Mouse (Mus musculus): ENCODE measurements around the gene Cenpx. TPM values are rescaled to one million over a fixed set of nuclear protein-coding genes. Genes with fewer than 3 reads are reported as not detected.
A peak's percentile ranks its signal among the peaks of the same experiment; 100 is the strongest.
"Not testable (repeated sequence)": the region's sequence is repeated elsewhere in the genome, so short reads cannot be mapped to it uniquely, and the experiment has no call there.

Cenpx gene
- 10 to 100 TPM; 33.2 to 42.8 (median 39.6) TPM for total RNA-seq (2022)

DNA sequence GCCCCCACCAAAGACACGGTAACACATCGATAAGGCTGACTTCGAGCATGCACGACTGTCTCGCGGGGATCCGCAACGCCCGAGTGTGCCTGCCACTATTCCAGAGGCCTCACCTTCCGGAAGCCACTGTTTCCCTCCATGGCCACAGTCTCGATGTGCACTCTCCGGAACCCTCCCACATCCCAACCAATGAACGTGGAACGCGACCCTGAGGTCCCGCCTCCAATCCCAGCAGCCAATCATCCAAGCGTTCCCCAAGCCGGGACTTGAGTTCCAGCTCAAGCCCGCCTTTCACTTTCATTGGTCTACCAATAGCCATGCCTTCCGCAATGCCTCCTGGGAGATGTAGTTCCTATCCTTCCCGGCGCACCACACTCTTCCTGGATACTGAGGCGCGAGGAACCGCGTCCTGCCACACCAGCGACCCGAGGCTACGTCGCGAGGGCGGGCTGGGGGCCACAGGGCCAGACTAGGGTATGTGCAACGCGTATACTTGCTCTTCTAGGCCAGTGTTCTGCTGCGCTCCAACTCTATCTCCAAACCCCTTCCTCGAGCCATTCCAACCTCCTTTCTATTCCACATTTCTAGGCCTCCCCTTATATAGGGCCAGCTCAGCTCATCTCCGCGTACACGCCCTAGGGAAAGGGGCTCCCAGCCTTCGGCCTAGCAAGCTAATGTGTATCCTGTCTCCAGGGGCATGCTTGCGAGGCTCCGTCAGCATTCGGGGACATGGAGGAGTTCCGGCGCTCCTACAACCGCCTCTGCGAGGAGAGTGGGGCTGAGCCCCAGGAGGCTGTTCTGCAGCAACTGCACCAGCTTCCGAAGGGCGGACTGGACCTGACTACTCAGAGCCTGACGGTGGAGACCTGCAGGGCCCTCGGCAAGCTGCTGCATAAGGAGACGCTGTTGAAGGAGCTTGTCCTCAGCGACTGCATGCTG is at the start of gene Cenpx, which contains the start of gene Lrrc45:
TSS of gene Cenpx (minus strand) at position 159 of the 939 bp plus-strand sequence.
TSS of gene Lrrc45 (plus strand) at position 346 of the 939 bp plus-strand sequence.
- DNase-seq (ENCODE audit: low spot score), result peak; percentile 98

DNA sequence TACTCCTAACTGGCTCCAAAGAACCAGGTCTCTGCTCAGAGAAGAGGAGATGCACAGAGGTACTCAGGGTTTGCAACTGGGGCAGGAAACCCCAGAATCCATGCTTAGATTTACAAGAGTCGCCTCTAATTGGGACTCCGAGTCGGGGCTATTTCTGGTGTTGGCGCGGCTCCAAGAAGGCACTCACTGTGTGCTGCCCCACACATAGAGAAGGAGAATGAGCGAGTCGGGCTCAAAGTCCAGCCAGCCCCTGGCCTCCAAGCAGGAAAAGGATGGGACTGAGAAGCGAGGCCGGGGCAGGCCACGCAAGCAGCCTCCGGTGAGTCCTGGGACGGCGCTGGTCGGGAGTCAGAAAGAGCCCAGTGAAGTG is 49.1 kb upstream of the Cenpx start, which contains the start of gene Hmga1b:
TSS of gene Hmga1b (plus strand) at position 123 of the 370 bp plus-strand sequence.
- not testable (repeated sequence) for DNase-seq (ENCODE audit: low spot score)

DNA sequence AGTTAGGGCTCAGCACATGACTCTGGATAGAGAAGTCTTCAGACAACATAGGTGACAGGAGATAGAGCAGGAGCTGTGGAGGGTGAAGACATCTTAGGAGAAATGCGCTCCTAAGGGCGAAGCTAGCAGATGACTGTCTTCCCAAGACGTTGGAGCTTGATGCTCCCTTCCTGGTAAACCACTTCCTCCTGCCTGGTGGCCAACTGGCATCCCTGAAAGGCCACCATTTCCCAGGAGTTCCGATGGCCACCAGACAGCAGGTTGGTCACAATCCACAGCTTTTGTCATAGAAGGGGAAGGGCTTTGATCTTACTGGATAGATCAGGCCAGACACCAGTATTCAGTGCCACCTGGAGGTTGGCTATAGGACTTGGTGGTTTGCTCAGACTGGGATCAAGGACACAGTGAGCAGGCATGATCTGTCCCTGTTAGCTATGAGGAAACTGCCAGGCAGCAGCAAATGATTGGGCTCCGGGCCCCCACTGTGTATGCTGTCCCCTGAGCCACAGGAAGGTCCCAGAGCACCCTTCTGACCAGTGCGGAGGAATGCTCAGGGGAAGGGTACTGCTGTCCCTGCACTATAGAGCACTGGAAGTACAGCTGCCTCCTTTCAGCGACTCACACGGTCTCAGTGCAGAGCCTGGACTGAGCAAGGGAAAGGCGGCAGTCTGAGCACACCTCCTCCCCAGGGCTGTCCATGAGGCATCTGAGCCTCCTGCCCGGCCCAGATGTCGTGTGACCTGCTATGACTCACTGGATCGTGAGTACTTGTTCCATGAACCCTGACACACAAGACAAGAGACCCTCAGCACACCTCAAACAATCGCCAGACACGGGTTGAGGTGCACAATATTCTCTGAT is 48.5 kb upstream of the Cenpx start:
- DNase-seq (ENCODE audit: low spot score), result no peak

DNA sequence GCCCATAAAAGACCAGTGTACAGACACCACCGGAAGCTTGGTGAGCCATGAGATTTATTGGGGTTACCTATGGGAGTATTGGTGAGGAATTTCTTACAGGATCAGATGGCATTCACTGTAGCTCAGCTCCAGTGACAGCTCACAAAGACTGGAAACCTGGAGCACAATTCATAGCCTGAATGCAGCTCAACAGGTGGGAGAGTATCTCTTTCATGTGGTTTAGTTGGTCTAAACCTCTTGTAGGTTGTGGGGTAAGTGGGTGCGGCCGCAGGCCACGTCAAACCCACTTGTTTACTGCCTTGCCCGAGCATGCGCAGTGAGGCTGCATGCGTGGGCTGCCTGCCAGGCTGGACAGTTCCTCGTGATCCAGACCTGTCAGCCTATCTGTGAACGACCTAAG is 46.7 kb upstream of the Cenpx start:
- no peak for DNase-seq (ENCODE audit: low spot score)

DNA sequence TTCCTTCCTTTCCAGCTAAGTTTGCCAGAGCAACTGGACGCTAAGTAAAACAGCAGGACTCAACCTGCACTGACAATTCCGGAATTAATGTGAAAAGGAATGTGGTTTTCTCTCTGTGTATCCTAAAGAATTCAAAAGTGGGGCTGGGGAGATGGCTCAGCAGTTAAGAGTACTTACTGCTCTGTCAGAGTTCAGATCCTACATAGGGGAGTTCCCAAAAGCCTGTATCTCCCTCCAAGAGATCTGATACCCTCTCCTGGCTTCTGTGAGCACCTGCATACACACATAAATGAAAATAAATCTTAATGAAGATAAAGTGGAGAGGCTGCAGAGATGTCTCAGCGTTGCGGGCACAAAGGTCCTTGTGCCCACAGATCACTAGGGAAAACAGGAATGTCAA is 38.1 kb upstream of the Cenpx start:
- no peak for DNase-seq (ENCODE audit: low spot score)

DNA sequence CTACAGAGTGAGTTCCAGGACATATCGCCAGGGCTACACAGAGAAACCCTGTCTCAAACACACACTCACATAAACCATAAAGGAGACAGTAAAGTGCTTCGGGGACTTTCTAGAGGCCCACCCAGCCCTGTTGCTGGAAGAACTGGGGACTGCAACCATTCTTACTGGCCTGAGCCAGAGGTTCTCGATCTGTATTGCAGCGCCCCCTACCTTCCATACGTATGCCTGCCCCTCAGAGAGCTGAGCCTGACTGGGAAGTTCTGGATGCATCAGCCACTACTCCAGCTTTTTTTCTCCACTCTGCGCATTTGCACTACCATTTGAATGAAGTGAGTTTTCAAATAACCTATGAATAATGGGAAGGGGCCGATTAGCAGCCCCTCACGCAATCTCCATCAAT is 35.9 kb upstream of the Cenpx start:
- peak; percentile 33 for DNase-seq (ENCODE audit: low spot score)

DNA sequence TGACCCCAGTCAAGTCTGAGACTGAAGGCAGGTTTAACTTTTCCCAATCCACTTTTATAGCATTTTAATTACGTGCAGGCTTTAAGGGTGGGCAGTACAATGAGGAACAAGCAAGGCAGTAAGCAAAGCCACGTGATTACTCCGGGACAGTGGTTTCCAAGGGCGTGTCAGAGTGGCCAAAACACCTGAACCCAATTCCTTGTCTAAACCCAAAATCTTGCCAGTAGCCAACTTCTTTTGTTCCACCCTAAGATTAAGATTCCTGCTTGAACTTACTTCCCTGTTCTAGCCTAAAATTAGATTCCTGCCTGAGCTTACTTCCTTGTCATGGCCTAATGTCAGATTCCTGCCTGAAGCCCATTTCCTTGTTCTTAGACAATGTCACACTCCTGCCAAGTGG is 34.4 kb upstream of the Cenpx start:
- peak; percentile 40 for DNase-seq (ENCODE audit: low spot score)

DNA sequence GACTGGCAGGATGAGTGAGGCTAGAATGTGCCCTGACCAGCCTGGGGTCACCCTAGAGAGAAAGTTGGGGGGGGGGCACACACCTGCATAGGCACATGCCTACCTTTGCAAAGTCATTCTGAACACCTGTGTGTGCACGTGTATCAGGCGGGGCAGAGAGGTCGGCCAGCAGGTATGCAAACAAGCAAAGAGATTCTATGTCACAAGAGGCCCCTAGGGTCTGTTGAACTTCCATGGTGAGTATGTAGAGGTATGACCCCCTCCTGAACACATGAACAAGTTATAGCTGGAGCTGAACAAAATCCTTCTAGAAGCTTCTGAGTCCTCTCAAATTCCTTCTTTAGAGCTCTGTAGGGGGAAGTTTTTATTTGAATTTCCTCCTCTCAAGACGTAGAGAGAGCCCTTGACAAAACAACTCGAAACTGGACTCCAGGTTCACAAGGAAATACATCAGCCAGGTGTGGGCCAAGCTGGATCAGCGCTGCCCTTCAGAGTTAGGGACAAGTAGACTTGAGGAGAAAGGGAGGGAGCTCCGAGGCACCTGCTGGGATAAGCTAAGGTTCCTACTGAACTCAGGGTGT is 30.7 kb upstream of the Cenpx start:
- DNase-seq (ENCODE audit: low spot score), result no peak

DNA sequence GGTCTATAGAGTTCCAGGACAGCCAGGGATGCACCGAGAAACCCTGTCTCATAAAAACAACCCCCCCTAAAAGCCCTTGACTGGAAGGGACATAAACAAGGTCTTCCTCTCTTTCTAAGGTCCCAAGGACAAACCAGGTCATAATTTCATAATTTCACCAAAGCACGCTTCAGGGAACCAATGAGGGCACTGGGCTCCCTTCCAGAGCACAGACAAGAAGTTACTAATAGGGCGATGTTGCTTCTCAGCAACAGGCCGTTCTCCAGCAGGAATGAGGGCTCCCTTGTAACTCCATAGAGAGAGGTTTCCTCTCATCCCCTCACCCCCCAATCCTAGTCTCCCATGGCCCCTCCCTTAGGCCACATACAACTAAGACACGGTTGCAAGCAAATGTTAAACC is 27.4 kb upstream of the Cenpx start:
- DNase-seq (ENCODE audit: low spot score), result no peak

DNA sequence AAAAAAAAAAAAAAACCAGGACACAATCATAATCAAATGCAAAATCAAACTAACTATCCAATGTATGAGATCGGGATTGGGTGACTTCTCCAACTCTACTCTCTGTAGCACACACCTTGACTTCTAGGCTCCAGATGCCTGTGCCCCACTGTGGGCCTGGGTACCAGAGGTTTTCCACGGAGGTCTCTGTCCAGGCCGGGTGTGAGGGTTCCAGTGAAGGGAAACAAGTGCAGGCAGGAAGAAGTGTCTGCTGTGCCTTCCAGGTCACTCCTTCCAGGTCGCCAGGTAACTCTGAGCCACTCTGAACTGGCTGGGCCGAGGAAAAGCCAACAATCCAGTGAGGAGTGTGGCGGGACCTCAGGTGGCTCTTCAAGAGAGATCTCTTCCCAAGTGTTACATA is 22.9 kb upstream of the Cenpx start:
- no peak for DNase-seq (ENCODE audit: low spot score)

DNA sequence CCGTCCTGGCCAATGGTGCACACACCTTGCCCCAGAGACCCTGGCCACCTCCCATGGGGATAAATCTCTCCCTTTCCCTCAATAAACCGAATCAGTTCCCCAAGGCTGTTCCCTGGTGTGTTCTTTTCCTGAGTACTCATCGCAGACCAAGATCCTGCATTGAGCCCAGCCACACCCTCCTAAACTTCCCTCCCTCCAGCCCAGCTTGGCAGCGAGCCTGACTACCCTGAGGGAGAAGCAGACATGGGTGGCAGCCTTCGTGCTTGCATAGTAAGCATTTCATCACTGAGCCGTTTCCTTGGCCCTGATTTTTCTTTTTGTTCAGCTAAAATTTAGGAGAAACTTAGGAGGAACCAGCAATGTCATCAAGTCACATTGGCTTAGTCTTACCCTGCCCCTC is 20.0 kb upstream of the Cenpx start:
- peak; percentile 50 for DNase-seq (ENCODE audit: low spot score)

DNA sequence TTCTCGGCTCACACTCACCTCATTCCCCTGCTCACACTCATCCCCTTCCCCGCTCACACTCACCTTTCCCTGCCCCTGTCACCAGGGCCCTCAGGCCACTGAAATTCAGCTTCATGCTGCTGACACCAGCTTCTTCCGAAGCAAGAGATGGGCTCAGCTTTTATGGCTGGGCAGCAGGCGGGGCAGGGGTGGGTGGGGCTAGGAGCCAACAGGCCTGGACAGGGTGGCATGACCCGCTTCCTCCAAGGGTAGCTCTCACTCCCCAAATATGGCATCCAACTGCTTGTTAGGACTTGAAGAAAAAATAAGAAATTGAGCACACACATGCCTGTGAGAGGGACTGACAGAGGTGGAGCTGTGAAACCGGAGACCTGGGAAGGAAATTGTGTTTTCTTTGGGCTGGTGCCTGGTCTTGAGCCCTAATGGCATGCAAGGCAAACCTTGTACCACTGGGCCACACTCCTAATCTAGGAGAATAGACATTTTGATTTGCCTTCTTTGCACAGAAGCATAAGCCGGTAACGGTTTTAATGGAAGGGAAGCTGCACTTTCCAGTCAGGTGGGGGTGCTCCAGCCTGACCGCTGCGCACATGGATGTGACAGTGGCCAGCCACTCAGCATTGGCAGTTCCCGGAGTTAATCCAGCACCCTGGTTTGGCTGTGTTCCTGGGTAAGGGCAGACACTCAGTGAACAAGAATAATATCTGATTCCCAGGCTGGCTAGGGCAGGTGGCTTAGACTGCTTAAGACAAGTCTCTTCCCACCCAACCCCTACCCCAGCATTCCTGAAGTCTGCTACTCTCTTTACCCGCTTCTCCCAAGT is 18.5 kb upstream of the Cenpx start, which contains the start of gene Cbr2:
TSS of gene Cbr2 (minus strand) at position 257 of the 823 bp plus-strand sequence.
- peak; percentile 64 for DNase-seq (ENCODE audit: low spot score)

DNA sequence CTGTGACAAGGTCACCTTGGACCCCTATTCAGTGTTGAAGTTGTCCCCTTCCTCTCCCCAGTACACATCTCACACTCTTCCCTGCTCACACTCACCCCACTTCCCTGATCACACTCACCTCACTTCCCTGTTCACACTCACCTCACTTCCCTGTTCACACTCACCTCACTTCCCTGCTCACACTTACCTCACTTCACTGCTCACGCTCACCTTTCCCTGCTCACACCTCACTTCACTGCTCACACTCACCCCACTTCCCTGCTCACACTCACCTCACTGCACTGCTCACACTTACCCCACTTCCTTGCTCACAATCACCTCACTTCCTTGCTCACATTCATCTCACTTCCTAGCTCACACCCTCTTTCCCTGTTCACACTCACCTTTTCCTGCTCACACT is 17.9 kb upstream of the Cenpx start:
- DNase-seq (ENCODE audit: low spot score), result no peak

DNA sequence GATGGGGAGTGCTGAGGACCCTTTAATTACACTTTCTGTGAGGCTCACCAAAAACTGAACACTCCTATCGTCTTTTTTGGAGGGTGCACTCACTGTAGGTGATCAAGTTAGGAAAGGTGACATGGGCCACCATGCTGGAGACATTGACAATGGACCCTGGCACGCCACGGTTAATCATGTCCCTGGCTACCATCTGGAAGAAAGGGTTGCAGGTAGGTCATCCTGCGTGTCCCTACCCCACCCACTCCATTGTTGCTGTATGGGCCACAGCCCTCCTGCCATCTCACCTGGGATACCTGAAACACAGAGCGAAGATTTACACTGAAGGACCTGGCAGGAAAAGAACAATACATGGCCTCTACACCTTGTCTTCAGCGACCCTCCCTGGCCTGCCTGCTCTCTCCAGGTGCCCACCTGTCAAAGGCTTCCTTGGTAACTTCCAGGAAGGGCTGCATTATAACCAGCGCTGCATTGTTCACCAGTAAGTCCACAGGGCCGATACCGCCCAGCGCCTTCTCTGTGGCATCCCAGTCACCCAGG is 16.9 kb upstream of the Cenpx start:
- no peak for DNase-seq (ENCODE audit: low spot score)

DNA sequence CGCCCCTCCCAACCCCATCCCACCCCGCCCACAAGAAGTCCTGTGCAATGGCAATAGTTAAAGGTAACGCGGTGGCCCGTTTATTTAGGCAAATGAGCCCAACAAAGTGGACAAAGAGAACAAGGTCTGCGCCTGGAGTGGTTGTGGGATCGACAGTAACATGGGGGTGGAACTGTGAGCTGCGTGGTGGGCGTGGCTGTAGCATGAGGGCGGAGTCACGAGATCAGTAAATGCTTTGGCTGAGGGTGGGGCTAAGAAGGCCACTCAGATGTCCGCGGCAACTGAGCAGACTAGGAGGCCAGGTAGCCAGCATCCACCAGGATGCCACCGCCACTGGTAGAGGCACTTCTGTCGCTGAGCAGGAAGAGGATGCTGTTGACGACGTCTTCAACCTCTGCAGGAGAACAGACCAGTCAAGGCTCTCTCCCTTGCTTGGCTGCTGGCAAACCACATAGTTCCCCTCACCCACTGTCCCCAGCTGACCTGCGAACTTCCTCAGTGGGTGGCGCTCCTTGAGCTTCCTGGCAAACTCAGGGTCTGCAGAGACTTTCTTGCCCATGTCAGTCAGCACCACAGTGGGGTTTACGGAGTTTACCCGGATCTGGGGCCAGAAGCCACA is 16.0 kb upstream of the Cenpx start:
- DNase-seq (ENCODE audit: low spot score), result not testable (repeated sequence)

DNA sequence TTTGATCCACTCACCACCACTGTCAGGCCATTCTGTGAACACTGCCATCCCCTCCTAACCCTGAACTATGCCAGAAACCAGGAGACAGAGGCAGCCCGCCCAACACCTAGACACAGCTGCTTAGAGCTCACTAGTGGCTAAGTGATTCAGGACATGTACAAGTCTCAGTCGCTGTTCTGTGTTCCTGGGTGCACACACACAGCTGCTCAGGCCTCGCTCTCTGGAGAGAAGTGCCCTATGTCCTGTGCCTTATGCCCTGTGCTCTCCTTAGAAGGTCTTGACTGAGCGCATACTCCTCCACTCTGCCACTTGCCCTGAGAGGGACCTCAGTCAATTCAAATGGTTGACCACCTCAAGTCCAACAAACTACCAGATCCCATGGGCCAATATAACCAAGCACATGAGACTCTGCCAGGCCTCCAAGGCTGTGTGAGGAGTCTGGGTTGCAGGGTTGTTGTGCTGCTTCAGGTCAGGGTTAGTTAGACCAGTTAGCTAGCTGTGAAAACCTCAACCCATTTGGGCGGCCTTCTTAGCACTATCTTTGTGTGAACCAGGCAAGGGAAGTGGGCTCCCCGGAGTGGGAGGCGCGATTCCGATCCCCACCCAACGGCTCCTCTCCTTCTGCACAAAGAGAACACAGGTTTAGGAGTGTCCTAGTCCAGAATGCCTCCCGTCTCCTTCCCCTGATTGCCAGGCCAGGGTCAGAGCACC is 15.1 kb upstream of the Cenpx start:
- DNase-seq (ENCODE audit: low spot score), result no peak

DNA sequence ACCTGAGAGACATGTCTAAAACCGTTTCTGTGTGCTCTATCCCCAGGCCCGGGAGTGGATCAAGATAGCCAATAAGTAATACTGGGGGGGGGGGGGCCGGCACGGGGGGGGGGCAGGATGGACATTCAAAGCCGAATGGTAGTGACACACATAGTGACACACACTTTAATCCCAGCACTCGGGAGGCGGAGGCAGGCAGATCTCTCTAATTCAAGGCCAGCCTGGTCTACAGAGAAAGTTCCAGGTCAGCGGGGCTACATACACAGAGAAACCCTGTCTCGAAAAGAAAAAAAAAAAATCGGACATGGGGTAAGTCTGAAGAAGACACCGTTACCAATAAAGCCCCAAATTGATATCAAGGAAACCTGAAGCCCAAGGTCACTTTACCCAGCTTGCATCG is 14.0 kb upstream of the Cenpx start:
- no peak for DNase-seq (ENCODE audit: low spot score)

DNA sequence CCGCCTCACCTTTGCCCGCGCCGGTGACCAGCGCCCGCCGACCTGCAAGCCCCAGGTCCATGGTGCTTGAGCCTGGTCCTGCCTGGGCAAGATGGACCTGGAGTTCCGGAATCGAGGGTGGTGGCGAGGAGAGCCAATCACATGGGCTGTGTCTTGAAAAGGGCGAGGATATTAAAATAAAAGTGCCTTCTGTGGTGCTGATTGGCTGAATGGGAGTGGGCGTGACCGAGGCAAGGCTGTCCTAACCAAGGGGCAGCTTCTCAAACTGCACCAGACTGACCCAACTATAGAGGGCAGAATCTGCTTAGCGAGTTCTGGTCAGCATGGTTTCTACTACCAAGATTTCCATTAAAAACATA is 13.6 kb upstream of the Cenpx start, which contains the start of gene Dcxr:
TSS of gene Dcxr (minus strand) at position 113 of the 359 bp plus-strand sequence.
- peak; percentile 93 for DNase-seq (ENCODE audit: low spot score)
